Mouse (Mus musculus) embryonic facial prominence, embryonic 11.5 days (tissue): ENCODE data around the gene Rcor2. TPM values are rescaled to one million over a fixed set of nuclear protein-coding genes. Genes with fewer than 3 reads are reported as not detected.
A peak's percentile ranks its signal among the peaks of the same experiment; 100 is the strongest.

Experiments used
- ATAC-seq: fragments of 200-750 bp; cut with Nextera tagmentation; replicated peaks from 2 replicates; pipeline ENCODE4 v1.8.0; 2017; ENCODE audit warnings: low read depth; ENCODE audit not compliant: insufficient number of reproducible peaks, low FRiP score, low TSS enrichment
- DNase-seq: peaks from one replicate; pipeline ENCODE4 v3.0.0-alpha.2; 2015; ENCODE audit warnings: low spot score
- H3K27ac ChIP-seq: fragments of 300-500 bp; sonication (generic); replicated peaks from 2 replicates; pipeline ENCODE4 v1.5.1; 2014; ENCODE audit warnings: mild to moderate bottlenecking, low read depth, low read length, control low read depth
- H3K27me3 ChIP-seq: fragments of 300-500 bp; sonication (generic); 2 replicates; pipeline ENCODE4 v1.6.1; 2014; ENCODE audit warnings: mild to moderate bottlenecking, low read length, moderate library complexity, mixed read lengths; ENCODE audit not compliant: control insufficient read depth, insufficient read depth
- H3K36me3 ChIP-seq: fragments of 300-500 bp; sonication (generic); replicated peaks from 2 replicates; pipeline ENCODE4 v1.6.1; 2014; ENCODE audit warnings: low read depth, mild to moderate bottlenecking, low read length, moderate library complexity, mixed read lengths; ENCODE audit not compliant: control insufficient read depth, insufficient read depth
- H3K4me1 ChIP-seq: fragments of 300-500 bp; sonication (generic); 2 replicates; pipeline ENCODE4 v1.6.1; 2014; ENCODE audit warnings: low read length, mixed read lengths; ENCODE audit not compliant: control insufficient read depth, insufficient read depth
- H3K4me2 ChIP-seq: fragments of 300-500 bp; sonication (generic); 2 replicates; pipeline ENCODE4 v1.6.1; 2014; ENCODE audit warnings: low read depth, mild to moderate bottlenecking, control low read depth, low read length, moderate library complexity
- H3K4me3 ChIP-seq: fragments of 300-500 bp; sonication (generic); 2 replicates; pipeline ENCODE4 v1.5.1; 2014; ENCODE audit warnings: low read depth, low read length, control low read depth
- H3K9ac ChIP-seq: fragments of 300-500 bp; sonication (generic); replicated peaks from 2 replicates; pipeline ENCODE4 v1.6.1; 2014; ENCODE audit warnings: mild to moderate bottlenecking, control low read depth, low read length
- H3K9me3 ChIP-seq: fragments of 300-500 bp; sonication (generic); replicated peaks from 2 replicates; pipeline ENCODE4 v1.6.1; 2016; ENCODE audit warnings: mild to moderate bottlenecking, low read length, inconsistent platforms, mixed read lengths; ENCODE audit not compliant: control insufficient read depth
- WGBS: fragments of 180-500 bp; shearing (Covaris S2); extraction: QIAGEN DNeasy Blood & Tissue Kit; methylation state at CpG from one replicate; pipeline ENCODE4 v1.1.7; 2014; 5-methylcytosine and 5-hydroxymethylcytosine counted together
- polyA plus RNA-seq: library from polyadenylated mRNA; unstranded; fragments of >200 nt; fragmentation: Nextera tagmentation; extraction: Ambion mirVana; gene quantifications from 2 replicates; pipeline ENCODE4 v1.2.1, GENCODE M21; 2014

Rcor2 gene
- polyA plus RNA-seq, 1 experiment from 2014 or later, result 17.6 TPM

- Histone ChIP-seq H3K4me2 (no peak overlapping the region), H3K27ac (no peak overlapping the region), H3K4me1 (no peaks in the 10 kb centered on the region), H3K27me3 (no peaks in the 10 kb centered on the region), H3K9me3 (no peaks in the 10 kb centered on the region), H3K4me3 (no peak overlapping the region), H3K9ac (no peak overlapping the region), H3K36me3 (peaks cover 4% of the 10 kb centered on the region)
- 0 out of 2 replicates have a peak, but pooled peaks have one; percentile 60 for ATAC-seq
- peak; percentile 79 for DNase-seq
- WGBS, result 65% methylated on average over 8 of the region's 8 CpGs
Observed at GRCm38 (mm10) chr19:7234537-7235221, 32.4 kb upstream of the Rcor2 start.

GRCm38 (mm10) chr19:7235461-7235860 is 31.7 kb upstream of the Rcor2 start:
- H3K27ac ChIP-seq, result no peak overlapping the region
- no peak overlapping the region for H3K4me2 ChIP-seq
- no peaks in the 10 kb centered on the region for H3K9me3 ChIP-seq
- H3K27me3 ChIP-seq, result no peaks in the 10 kb centered on the region
- H3K9ac ChIP-seq, result no peak overlapping the region
- H3K4me3 ChIP-seq, result no peak overlapping the region
- no peaks in the 10 kb centered on the region; the same call in 1 of the 2 replicates for H3K4me1 ChIP-seq
- ATAC-seq (no peak), DNase-seq (no peak)
- 89% methylated on average over 9 of the region's 9 CpGs for WGBS
- H3K36me3 ChIP-seq, result peaks cover 4% of the 10 kb centered on the region

GRCm38 (mm10) chr19:7236011-7236410 is 31.1 kb upstream of the Rcor2 start:
- no peak overlapping the region for H3K9ac ChIP-seq
- 93% methylated on average over 2 of the region's 2 CpGs for WGBS

GRCm38 (mm10) chr19:7236742-7237141 is 30.4 kb upstream of the Rcor2 start:
- no peaks in the 10 kb centered on the region for H3K9me3 ChIP-seq
- no peaks in the 10 kb centered on the region for H3K27me3 ChIP-seq
- H3K4me1 ChIP-seq, result no peaks in the 10 kb centered on the region; the same call in 1 of the 2 replicates
- no peak overlapping the region for H3K4me2 ChIP-seq
- WGBS, result 92% methylated on average over 4 of the region's 4 CpGs
- peaks cover 4% of the 10 kb centered on the region for H3K36me3 ChIP-seq
- H3K9ac ChIP-seq, result no peak overlapping the region
- H3K4me3 ChIP-seq, result no peak overlapping the region
- no peak overlapping the region for H3K27ac ChIP-seq
- no peak for DNase-seq
- ATAC-seq, result no peak

More at GRCm38 (mm10) chr19:7236011-7236410, 31.1 kb upstream of the Rcor2 start:
- Histone ChIP-seq H3K4me1 (no peaks in the 10 kb centered on the region; the same call in 1 of the 2 replicates), H3K4me3 (no peak overlapping the region), H3K27me3 (no peaks in the 10 kb centered on the region), H3K9me3 (no peaks in the 10 kb centered on the region), H3K27ac (no peak overlapping the region), H3K4me2 (no peak overlapping the region), H3K36me3 (peaks cover 4% of the 10 kb centered on the region)
- DNase-seq (no peak), ATAC-seq (no peak)

GRCm38 (mm10) chr19:7239574-7239973 is 27.6 kb upstream of the Rcor2 start:
- no peaks in the 10 kb centered on the region for H3K9me3 ChIP-seq
- peak overlapping the region; percentile 86 for H3K9ac ChIP-seq
- no peaks in the 10 kb centered on the region; the same call in 1 of the 2 replicates for H3K4me1 ChIP-seq
- H3K4me3 ChIP-seq, result no peak overlapping the region
- 89% methylated on average over 3 of the region's 3 CpGs for WGBS
- no peak for ATAC-seq
- H3K27ac ChIP-seq, result no peak overlapping the region
- no peaks in the 10 kb centered on the region for H3K36me3 ChIP-seq
- no peaks in the 10 kb centered on the region for H3K27me3 ChIP-seq
- H3K4me2 ChIP-seq, result peak overlapping the region; percentile 90; the same call in 1 of the 2 replicates
- DNase-seq, result no peak

GRCm38 (mm10) chr19:7240291-7240690 is 26.8 kb upstream of the Rcor2 start:
- Histone ChIP-seq H3K9me3 (no peaks in the 10 kb centered on the region), H3K27me3 (no peaks in the 10 kb centered on the region), H3K9ac (peak overlapping the region; percentile 86), H3K4me1 (no peaks in the 10 kb centered on the region; the same call in 1 of the 2 replicates), H3K4me2 (peak overlapping the region; percentile 90), H3K36me3 (no peaks in the 10 kb centered on the region), H3K4me3 (peak overlapping the region; percentile 75), H3K27ac (peak overlapping the region; percentile 70; the same call in 1 of the 2 replicates)
- DNase-seq, result peak; percentile 6
- 0 out of 2 replicates have a peak, but pooled peaks have one; percentile 2 for ATAC-seq
- 5% methylated on average over 13 of the region's 13 CpGs for WGBS

- WGBS, result under 1% methylated on average over 80 of the region's 80 CpGs
- Histone ChIP-seq H3K4me3 (peak within 1 kb of the TSS; percentile 75), H3K4me1 (no peaks in the 10 kb centered on the region; the same call in 1 of the 2 replicates), H3K27me3 (no peaks in the 10 kb centered on the region), H3K4me2 (peak within 1 kb of the TSS; percentile 90), H3K9me3 (no peaks in the 10 kb centered on the region), H3K36me3 (no peaks in the 10 kb centered on the region), H3K9ac (peak within 1 kb of the TSS; percentile 86), H3K27ac (peak within 1 kb of the TSS; percentile 70)
- ATAC-seq (peak; percentile 93), DNase-seq (peak; percentile 96)
Observed at GRCm38 (mm10) chr19:7240782-7241690, 26.1 kb upstream of the Rcor2 start, which contains the start of gene Naa40. Naa40 (minus strand) TSS chr19:7241183.
